8 mouse cellular contexts compared by ENCODE assay signal in the genomic region with DNA sequence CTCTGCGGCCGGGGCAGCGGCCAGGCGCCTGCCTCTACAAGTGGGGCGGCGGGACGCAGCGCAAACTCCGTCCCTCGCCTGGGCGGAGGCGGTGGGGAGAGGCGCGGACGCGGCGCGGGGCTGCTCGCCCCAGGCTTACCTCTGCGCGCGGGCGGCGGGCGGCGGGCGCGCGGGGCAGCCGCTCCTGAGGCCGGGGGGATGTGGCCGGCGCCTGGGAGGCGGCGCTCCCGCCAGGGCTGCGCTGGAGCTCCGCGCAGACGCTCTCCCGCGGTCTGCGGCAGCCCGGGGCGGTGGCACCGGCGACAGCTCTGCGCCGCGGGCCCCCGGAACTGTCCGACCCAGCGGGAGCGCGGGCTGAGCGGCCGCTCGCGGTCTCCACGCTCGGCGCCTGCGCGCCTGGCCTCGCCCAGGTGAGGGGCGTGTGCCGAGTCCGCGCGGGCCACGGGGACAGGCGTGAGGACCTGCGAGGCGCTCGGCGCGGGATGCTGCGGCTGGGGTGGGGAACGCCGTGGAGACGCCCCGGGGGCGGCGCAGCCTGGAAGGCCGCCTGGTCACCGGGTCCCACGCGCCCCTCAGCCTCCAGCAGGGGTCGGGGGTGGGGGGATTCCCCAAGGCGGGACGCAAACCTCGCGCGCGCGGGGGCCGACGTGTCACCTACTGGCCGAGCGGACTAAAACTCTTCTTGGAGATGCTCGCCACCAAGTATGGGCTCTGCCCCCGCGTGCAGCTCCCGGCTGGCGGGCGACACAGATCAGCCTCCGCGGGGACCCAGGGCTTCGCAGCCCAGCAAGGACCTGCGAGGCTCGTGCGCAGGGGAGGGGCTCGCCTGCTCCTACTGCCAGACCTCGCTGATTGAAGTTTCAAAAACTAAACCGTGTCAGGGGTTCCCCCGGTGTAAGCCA. TPM values are rescaled to one million over a fixed set of nuclear protein-coding genes. Genes with fewer than 3 reads are reported as not detected.
A peak's percentile ranks its signal among the peaks of the same experiment; 100 is the strongest.
DNase-seq lines count a peak whose midpoint lies in the region; ATAC-seq and TF ChIP-seq lines count a peak whose summit lies in the region.

No protein-coding gene starts in this region.

- no peaks in the 10 kb centered on the region for H3K4me1 ChIP-seq in kidney, adult 2 months (ENCODE audit: control insufficient read depth, insufficient read depth, low read length)
- H3K4me1 ChIP-seq in hindbrain, embryonic 16.5 days (ENCODE audit: control insufficient read depth, insufficient read depth, low read depth, low read length) = peaks cover 17% of the 10 kb centered on the region
- no peaks in the 10 kb centered on the region for H3K4me1 ChIP-seq in liver, embryonic 12.5 days

- WGBS in kidney, adult 2 months = 2% methylated on average over 114 of the region's 116 CpGs
- under 1% methylated on average over 94 of the region's 116 CpGs for WGBS in hindbrain, embryonic 16.5 days
- WGBS in liver, embryonic 12.5 days (ENCODE audit: insufficient replicate concordance) = under 1% methylated on average over 110 of the region's 116 CpGs

- H3K27me3 ChIP-seq in kidney, adult 2 months (replicated peaks; ENCODE audit: control insufficient read depth, insufficient read depth, low read length) = no peaks in the 10 kb centered on the region
- peaks cover 14% of the 10 kb centered on the region for H3K27me3 ChIP-seq in hindbrain, embryonic 16.5 days (replicated peaks; ENCODE audit: control insufficient read depth, insufficient read depth, low read length)
- peaks cover 49% of the 10 kb centered on the region for H3K27me3 ChIP-seq in liver, embryonic 12.5 days (replicated peaks)

- DNase-seq in kidney, adult 2 months = peak; percentile 5
- no peak for DNase-seq in kidney, adult 9 months
- DNase-seq in cerebellum, postnatal 14 days = peak; percentile 72 to 84
- peak; percentile 26 to 39 for DNase-seq in frontal cortex, postnatal 10 days (ENCODE audit: low spot score in 2 of 2)
- peak; percentile 43 for DNase-seq in ovary, postnatal 36 days (ENCODE audit: low spot score)
- no peak for DNase-seq in spleen, adult 18-20 months

- H3K9me3 ChIP-seq in hindbrain, embryonic 16.5 days (ENCODE audit: control insufficient read depth, low read length) = peaks cover 3% of the 10 kb centered on the region; the same call in 1 of the 2 replicates
- H3K9me3 ChIP-seq in liver, embryonic 12.5 days (replicated peaks) = no peaks in the 10 kb centered on the region

- no peak for TF ChIP-seq POLR2A in kidney, adult 2 months (IDR thresholded peaks at IDR 0.05; ENCODE audit: low read depth, low read length)

- peak overlapping the region; percentile 98 for H3K4me2 ChIP-seq in hindbrain, embryonic 16.5 days (ENCODE audit: low read length)
- H3K4me2 ChIP-seq in liver, embryonic 12.5 days = peak overlapping the region; percentile 73

- peak overlapping the region; percentile 43; the same call in 1 of the 2 replicates for H3K4me3 ChIP-seq in kidney, adult 2 months (ENCODE audit: insufficient read depth, low read depth, low read length)
- peak overlapping the region; percentile 85 for H3K4me3 ChIP-seq in hindbrain, embryonic 16.5 days (ENCODE audit: low read length)
- H3K4me3 ChIP-seq in liver, embryonic 12.5 days = peak overlapping the region; percentile 51

- ATAC-seq in hindbrain, embryonic 16.5 days = peak; percentile 89
- ATAC-seq in liver, embryonic 12.5 days = no peak

- H3K27ac ChIP-seq in kidney, adult 2 months (ENCODE audit: insufficient read depth, low read depth, low read length) = no peak overlapping the region
- H3K27ac ChIP-seq in hindbrain, embryonic 16.5 days (ENCODE audit: low read depth, low read length) = peak overlapping the region; percentile 39
- no peak overlapping the region for H3K27ac ChIP-seq in liver, embryonic 12.5 days

- no peak for TF ChIP-seq CTCF in kidney, adult 2 months (conservative IDR thresholded peaks at IDR 0.05; ENCODE audit: insufficient read depth, insufficient read length, low read depth, low read length)

- no peaks in the 10 kb centered on the region for H3K36me3 ChIP-seq in kidney, adult 2 months (ENCODE audit: control insufficient read depth, insufficient read depth, low read length)
- no peaks in the 10 kb centered on the region for H3K36me3 ChIP-seq in hindbrain, embryonic 16.5 days (ENCODE audit: control insufficient read depth, insufficient read depth, low read length)
- H3K36me3 ChIP-seq in liver, embryonic 12.5 days = no peaks in the 10 kb centered on the region

- peak overlapping the region; percentile 81 for H3K9ac ChIP-seq in hindbrain, embryonic 16.5 days (ENCODE audit: low read depth, low read length)
- H3K9ac ChIP-seq in liver, embryonic 12.5 days = no peak overlapping the region

RNA-seq across cellular contexts. Expression of gene Zfp385b, which starts 2.8 kb away (rescaled TPM):
- polyA plus RNA-seq in kidney, adult 2 months (2012; rRNA removed) = 10.5 and 12.9 TPM in 2 replicates
- polyA plus RNA-seq in hindbrain, embryonic 16.5 days (2015; fragmentation: Nextera tagmentation; extraction: Ambion mirVana) = 17.4 and 18.1 TPM in 2 replicates
- polyA plus RNA-seq in liver, embryonic 12.5 days (2016; fragmentation: Nextera tagmentation; extraction: Ambion mirVana) = 2.3 and 2.8 TPM in 2 replicates

Comparison
In these comparisons a context has a peak if more than half of its experiments do, and no peak if none do; other contexts are left out.
1. DNase-seq: peak in kidney, adult 2 months (single experiment), cerebellum, postnatal 14 days (2 of 2), frontal cortex, postnatal 10 days (2 of 2) and ovary, postnatal 36 days (single experiment); none in kidney, adult 9 months (single experiment) and spleen, adult 18-20 months (0 of 2).
2. Peak in every context shown above with its lines, with median percentiles within 50 percentile points of each other: H3K4me3 ChIP-seq.